Mouse (Mus musculus) forebrain, embryonic 13.5 days (tissue): Measurements from ENCODE around the gene Rap1gds1. TPM values are rescaled to one million over a fixed set of nuclear protein-coding genes. Genes with fewer than 3 reads are reported as not detected.

ENCODE experiments used
- ATAC-seq: fragments of 200-750 bp; cut with Nextera tagmentation; 2 replicates; pipeline ENCODE4 v1.8.0; 2017
- H3K27ac ChIP-seq: fragments of 300-500 bp; sonication (generic); 2 replicates; pipeline ENCODE4 v1.5.1; 2015; ENCODE audit warnings: inconsistent platforms, mild to moderate bottlenecking, moderate library complexity
- H3K27me3 ChIP-seq: fragments of 300-500 bp; sonication (generic); 2 replicates; pipeline ENCODE4 v1.6.1; 2015; ENCODE audit warnings: mild to moderate bottlenecking, inconsistent platforms
- H3K36me3 ChIP-seq: fragments of 300-500 bp; sonication (generic); 2 replicates; pipeline ENCODE4 v1.6.1; 2015; ENCODE audit warnings: mild to moderate bottlenecking, inconsistent platforms; ENCODE audit not compliant: poor library complexity, severe bottlenecking
- H3K4me1 ChIP-seq: fragments of 300-500 bp; sonication (generic); 2 replicates; pipeline ENCODE4 v1.6.1; 2015; ENCODE audit warnings: inconsistent platforms
- H3K4me2 ChIP-seq: fragments of 300-500 bp; sonication (generic); 2 replicates; pipeline ENCODE4 v1.6.1; 2015; ENCODE audit warnings: inconsistent platforms, mild to moderate bottlenecking, moderate library complexity
- H3K4me3 ChIP-seq: fragments of 300-500 bp; sonication (generic); 2 replicates; pipeline ENCODE4 v1.5.1; 2015; ENCODE audit warnings: mild to moderate bottlenecking, inconsistent platforms
- H3K9ac ChIP-seq: fragments of 300-500 bp; sonication (generic); 2 replicates; pipeline ENCODE4 v1.6.1; 2015; ENCODE audit warnings: mild to moderate bottlenecking, inconsistent platforms
- H3K9me3 ChIP-seq: fragments of 300-500 bp; sonication (generic); replicated peaks from 2 replicates; pipeline ENCODE4 v1.6.1; 2016; ENCODE audit warnings: inconsistent platforms
- WGBS: fragments of 180-500 bp; shearing (Covaris S2); methylation state at CpG from one replicate; pipeline ENCODE4 v1.1.7; 2015; 5-methylcytosine and 5-hydroxymethylcytosine counted together
- polyA plus RNA-seq: library from polyadenylated mRNA; unstranded; fragments of >200 nt; fragmentation: Nextera tagmentation; extraction: Ambion mirVana; gene quantifications from 2 replicates; pipeline ENCODE4 v1.2.1, GENCODE M21; 2015

Rap1gds1 gene
- 44.8 and 51.6 TPM in 2 replicates for polyA plus RNA-seq

DNA sequence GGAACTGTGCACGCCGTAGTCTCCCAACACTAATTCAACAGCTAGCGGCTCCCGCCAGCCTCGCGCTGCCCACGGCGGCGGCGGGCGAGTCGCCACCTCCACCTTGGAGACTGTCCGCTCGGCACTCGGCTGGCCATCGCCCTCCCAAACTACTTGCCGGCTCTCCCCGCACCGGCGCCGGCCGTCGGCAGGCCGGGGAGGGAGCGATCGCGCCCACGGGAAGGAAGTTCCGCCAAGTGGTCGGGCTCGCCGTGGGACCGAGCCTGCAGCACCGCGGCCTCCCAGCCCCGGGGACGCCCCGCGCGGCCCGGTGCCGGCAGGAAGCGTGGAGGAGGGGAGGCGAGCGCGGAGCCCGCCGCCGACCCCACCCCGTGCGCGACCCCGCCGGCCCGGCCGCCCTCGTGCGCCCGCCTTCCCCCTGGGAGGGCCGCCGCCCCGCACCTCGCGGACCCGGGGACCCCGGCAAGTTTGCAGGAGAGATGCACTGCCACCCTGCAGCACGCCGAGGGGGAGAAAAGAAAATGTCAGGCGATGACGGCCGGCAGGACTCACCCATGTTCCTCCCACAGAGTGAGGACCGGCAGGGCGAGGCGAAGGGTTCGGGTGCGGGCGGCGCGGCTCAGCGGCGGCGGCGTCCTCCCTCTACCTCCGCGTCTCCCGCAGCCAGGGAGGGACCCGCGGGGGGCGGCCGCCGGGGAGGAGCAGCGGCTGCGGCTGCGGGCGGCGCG, at the start of gene Rap1gds1:
Gene Rap1gds1 (minus strand): TSS at position 718 of the 728 bp plus-strand sequence.
- WGBS, result 0% methylated on average over 61 of the region's 97 CpGs
- no peaks in the 10 kb centered on the region for H3K36me3 ChIP-seq
- no peaks in the 10 kb centered on the region; the same call in 1 of the 2 replicates for H3K27me3 ChIP-seq
- H3K4me2 ChIP-seq, result peak within 1 kb of the TSS; percentile 79
- H3K27ac ChIP-seq, result peak within 1 kb of the TSS; percentile 95
- peak within 1 kb of the TSS; percentile 87 for H3K9ac ChIP-seq
- ATAC-seq, result peak; percentile 65
- H3K9me3 ChIP-seq, result no peaks in the 10 kb centered on the region
- H3K4me1 ChIP-seq, result peaks cover 17% of the 10 kb centered on the region
- peak within 1 kb of the TSS; percentile 90 for H3K4me3 ChIP-seq

- H3K9me3 ChIP-seq, result no peaks in the 10 kb centered on the region
- H3K4me1 ChIP-seq, result no peaks in the 10 kb centered on the region
- H3K4me3 ChIP-seq, result no peak overlapping the region
- H3K27ac ChIP-seq, result no peak overlapping the region
- no peak for ATAC-seq
- no peak overlapping the region for H3K9ac ChIP-seq
- no peaks in the 10 kb centered on the region for H3K27me3 ChIP-seq
- no peak overlapping the region for H3K4me2 ChIP-seq
- no peaks in the 10 kb centered on the region for H3K36me3 ChIP-seq
Observed at GRCm38 (mm10) chr3:139118446-139118845, 43.4 kb upstream of the Rap1gds1 start.

DNA sequence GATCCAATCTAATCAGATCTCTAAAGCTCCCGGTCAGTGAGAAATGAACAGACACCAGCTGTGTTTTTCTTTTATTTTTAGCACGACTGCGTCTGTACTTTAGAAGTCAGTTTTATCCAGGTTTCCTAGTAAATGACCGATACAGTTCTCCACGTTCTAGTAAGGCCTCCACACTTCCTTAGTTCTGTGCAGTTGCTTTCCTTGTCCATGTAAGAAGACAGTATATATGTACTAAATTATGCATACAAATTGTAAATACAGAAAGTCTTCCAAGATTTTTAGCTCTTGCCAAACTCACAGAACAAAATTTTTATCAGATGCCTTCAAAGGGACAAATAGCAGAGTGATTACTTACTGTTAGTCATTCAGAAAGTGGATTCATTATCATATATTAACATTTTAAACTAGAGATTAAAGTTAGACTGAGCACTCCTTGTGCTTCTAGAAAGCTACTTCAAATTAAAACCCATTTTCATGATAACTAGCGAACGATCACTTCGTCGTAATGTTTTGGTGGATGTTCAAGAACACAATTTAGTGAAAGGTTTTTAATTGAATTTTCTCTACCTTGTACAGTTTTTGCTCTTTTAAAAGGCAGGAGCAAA, 41.8 kb upstream of the Rap1gds1 start:
- Histone ChIP-seq H3K27ac (no peak overlapping the region), H3K4me3 (no peak overlapping the region), H3K27me3 (no peaks in the 10 kb centered on the region), H3K9me3 (no peaks in the 10 kb centered on the region), H3K4me1 (no peaks in the 10 kb centered on the region), H3K4me2 (no peak overlapping the region), H3K9ac (no peak overlapping the region), H3K36me3 (no peaks in the 10 kb centered on the region)
- WGBS, result 56% methylated on average over 9 of the region's 9 CpGs
- ATAC-seq, result peak; percentile 50; the same call in 1 of the 2 replicates

GRCm38 (mm10) chr3:139112335-139112973, 37.5 kb upstream of the Rap1gds1 start:
- no peak for ATAC-seq
- no peak overlapping the region for H3K4me2 ChIP-seq
- H3K27ac ChIP-seq, result no peak overlapping the region
- no peak overlapping the region for H3K9ac ChIP-seq
- H3K4me1 ChIP-seq, result no peaks in the 10 kb centered on the region
- WGBS, result 84% methylated on average over 3 of the region's 3 CpGs
- no peak overlapping the region for H3K4me3 ChIP-seq
- H3K9me3 ChIP-seq, result no peaks in the 10 kb centered on the region
- no peaks in the 10 kb centered on the region for H3K36me3 ChIP-seq
- H3K27me3 ChIP-seq, result no peaks in the 10 kb centered on the region

DNA sequence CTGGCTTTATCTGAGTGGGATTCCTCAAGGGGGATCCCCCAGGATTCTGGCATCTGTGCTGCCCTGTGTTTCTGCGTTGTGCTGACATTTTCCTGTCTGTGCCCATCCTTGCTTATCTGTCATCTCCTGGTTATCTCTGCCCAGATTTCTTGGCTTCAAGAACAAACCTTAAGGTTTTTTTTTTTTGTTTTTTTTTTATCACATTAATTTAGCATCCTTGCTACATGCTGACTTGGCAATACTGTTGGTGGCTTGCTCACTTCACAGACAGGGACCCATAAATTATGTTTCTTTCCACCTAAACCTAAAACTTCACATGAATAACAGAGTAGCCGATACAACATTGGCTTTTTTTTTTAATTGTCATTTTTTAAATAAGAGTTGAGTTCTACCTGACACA, 36.9 kb upstream of the Rap1gds1 start:
- H3K9me3 ChIP-seq, result no peaks in the 10 kb centered on the region
- no peak for ATAC-seq
- H3K9ac ChIP-seq, result no peak overlapping the region
- no peak overlapping the region for H3K4me2 ChIP-seq
- no peak overlapping the region for H3K27ac ChIP-seq
- no peaks in the 10 kb centered on the region for H3K27me3 ChIP-seq
- H3K36me3 ChIP-seq, result no peaks in the 10 kb centered on the region
- H3K4me3 ChIP-seq, result no peak overlapping the region
- no peaks in the 10 kb centered on the region for H3K4me1 ChIP-seq
- WGBS, result 91% methylated on average over 2 of the region's 2 CpGs

GRCm38 (mm10) chr3:139108176-139108575, 33.2 kb upstream of the Rap1gds1 start:
- Histone ChIP-seq H3K9ac (no peak overlapping the region), H3K36me3 (no peaks in the 10 kb centered on the region), H3K4me2 (no peak overlapping the region), H3K27me3 (no peaks in the 10 kb centered on the region), H3K4me3 (no peak overlapping the region), H3K27ac (no peak overlapping the region), H3K4me1 (no peaks in the 10 kb centered on the region), H3K9me3 (no peaks in the 10 kb centered on the region)
- no peak for ATAC-seq
- WGBS, result 93% methylated on average over 5 of the region's 5 CpGs

GRCm38 (mm10) chr3:139103914-139104313, 28.9 kb upstream of the Rap1gds1 start:
- Histone ChIP-seq H3K36me3 (no peaks in the 10 kb centered on the region), H3K4me3 (no peak overlapping the region), H3K4me1 (no peaks in the 10 kb centered on the region), H3K9me3 (no peaks in the 10 kb centered on the region), H3K9ac (no peak overlapping the region), H3K27me3 (no peaks in the 10 kb centered on the region), H3K4me2 (no peak overlapping the region), H3K27ac (no peak overlapping the region)
- no peak for ATAC-seq
- WGBS, result 81% methylated on average over 2 of the region's 2 CpGs

DNA sequence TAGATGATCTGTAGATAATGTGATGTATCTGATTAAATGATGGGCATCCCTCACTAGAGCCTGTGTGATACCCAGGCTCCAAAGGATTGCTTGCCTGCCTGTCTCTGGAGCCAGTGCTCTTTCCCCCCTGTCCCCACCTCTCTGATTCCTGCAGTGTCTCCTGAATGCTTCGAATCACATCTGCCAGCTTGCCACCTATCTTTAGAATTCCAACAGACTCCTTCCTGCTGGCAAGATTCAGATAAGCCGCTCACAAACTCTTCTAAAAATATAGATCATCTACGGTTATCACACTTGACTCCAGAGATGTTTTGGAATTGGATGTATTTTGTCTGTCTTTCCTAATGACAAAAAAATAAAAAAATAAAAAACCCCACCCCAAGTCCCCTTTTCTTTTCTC, 28.3 kb upstream of the Rap1gds1 start:
- WGBS, result 81% methylated on average over 3 of the region's 3 CpGs
- Histone ChIP-seq H3K36me3 (no peaks in the 10 kb centered on the region), H3K9me3 (no peaks in the 10 kb centered on the region), H3K9ac (no peak overlapping the region), H3K4me3 (no peak overlapping the region), H3K27me3 (no peaks in the 10 kb centered on the region), H3K4me1 (no peaks in the 10 kb centered on the region), H3K27ac (no peak overlapping the region), H3K4me2 (no peak overlapping the region)
- no peak for ATAC-seq

- Histone ChIP-seq H3K4me3 (no peak overlapping the region), H3K9me3 (no peaks in the 10 kb centered on the region), H3K36me3 (no peaks in the 10 kb centered on the region), H3K27me3 (no peaks in the 10 kb centered on the region), H3K4me2 (no peak overlapping the region), H3K27ac (no peak overlapping the region), H3K9ac (no peak overlapping the region), H3K4me1 (no peaks in the 10 kb centered on the region)
- WGBS, result 86% methylated on average over 1 of the region's 1 CpGs
- ATAC-seq, result no peak
Observed at GRCm38 (mm10) chr3:139101941-139102340, 26.9 kb upstream of the Rap1gds1 start.

DNA sequence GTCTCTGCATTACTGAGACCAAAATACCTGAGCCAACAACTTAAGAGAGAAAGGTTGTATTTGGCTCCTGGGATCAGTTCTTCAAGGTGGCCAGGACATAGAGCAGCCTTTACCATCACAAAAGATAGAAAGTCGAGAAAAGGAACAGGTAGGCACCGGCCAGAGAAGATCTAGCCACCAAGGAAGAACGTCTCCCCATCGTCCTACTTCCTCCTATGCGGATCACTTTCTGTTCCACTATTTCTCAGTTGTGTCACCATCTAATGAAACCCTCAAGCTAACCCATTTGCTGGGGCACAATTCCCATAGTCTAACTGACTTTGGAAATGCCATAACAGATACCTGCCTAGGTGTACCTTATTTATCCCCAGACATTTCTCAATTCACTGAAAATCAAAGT, 24.3 kb upstream of the Rap1gds1 start:
- no peak for ATAC-seq
- no peak overlapping the region for H3K27ac ChIP-seq
- no peaks in the 10 kb centered on the region for H3K4me1 ChIP-seq
- 90% methylated on average over 5 of the region's 5 CpGs for WGBS
- H3K4me3 ChIP-seq, result no peak overlapping the region
- H3K4me2 ChIP-seq, result no peak overlapping the region
- no peak overlapping the region for H3K9ac ChIP-seq
- H3K27me3 ChIP-seq, result no peaks in the 10 kb centered on the region
- H3K36me3 ChIP-seq, result no peaks in the 10 kb centered on the region
- H3K9me3 ChIP-seq, result no peaks in the 10 kb centered on the region

DNA sequence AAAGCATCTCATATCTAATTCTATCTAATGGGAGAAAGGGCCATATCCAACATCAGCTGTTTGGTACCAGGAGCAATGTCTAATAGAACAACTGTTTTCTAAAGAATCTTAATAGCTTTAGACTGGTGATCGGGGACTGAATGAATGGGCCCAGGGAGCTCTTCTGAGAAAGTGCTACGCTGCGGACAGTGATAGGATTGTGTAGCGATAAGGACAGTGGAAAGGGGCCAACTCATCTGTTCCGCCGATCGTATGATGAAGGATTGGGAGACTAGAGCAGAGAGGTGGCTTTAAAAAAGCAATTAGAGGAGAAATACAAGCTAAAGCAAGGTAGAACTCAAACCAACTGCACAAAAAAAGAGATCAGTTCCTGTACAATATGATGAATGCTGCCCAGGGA, 20.9 kb upstream of the Rap1gds1 start:
- no peaks in the 10 kb centered on the region for H3K4me1 ChIP-seq
- 62% methylated on average over 7 of the region's 7 CpGs for WGBS
- no peak overlapping the region for H3K4me2 ChIP-seq
- H3K9me3 ChIP-seq, result no peaks in the 10 kb centered on the region
- H3K4me3 ChIP-seq, result no peak overlapping the region
- no peak overlapping the region for H3K9ac ChIP-seq
- no peak overlapping the region for H3K27ac ChIP-seq
- no peaks in the 10 kb centered on the region for H3K27me3 ChIP-seq
- H3K36me3 ChIP-seq, result no peaks in the 10 kb centered on the region
- ATAC-seq, result no peak

- Histone ChIP-seq H3K4me2 (no peak overlapping the region), H3K27ac (no peak overlapping the region), H3K9ac (no peak overlapping the region), H3K4me1 (no peaks in the 10 kb centered on the region), H3K27me3 (no peaks in the 10 kb centered on the region), H3K36me3 (no peaks in the 10 kb centered on the region), H3K9me3 (peaks cover 5% of the 10 kb centered on the region), H3K4me3 (no peak overlapping the region)
- ATAC-seq, result no peak
- WGBS, result 89% methylated on average over 3 of the region's 3 CpGs
Observed at GRCm38 (mm10) chr3:139088526-139088925, 13.5 kb upstream of the Rap1gds1 start.
